Mouse (Mus musculus): ENCODE measurements at regions not wholly inside any gene's neighbourhood (a gene's known extent, or its start where the extent isn't known, plus 50 kb on each side); places are given as distances from the start of the nearest gene placed in this dataset.
"Not testable (repeated sequence)": the region's sequence is repeated elsewhere in the genome, so short reads cannot be mapped to it uniquely, and the experiment has no call there.

- H3K4me2 ChIP-seq, result no peak overlapping the region
- DNase-seq, result no peak
- no peak overlapping the region for H3K4me3 ChIP-seq (replicated peaks)
- H3K27ac ChIP-seq, result no peak overlapping the region
- H3K9ac ChIP-seq, result no peak overlapping the region
- no peak for ATAC-seq (ENCODE audit: low read depth)
- no peaks in the 10 kb centered on the region for H3K27me3 ChIP-seq
- WGBS (ENCODE audit: insufficient replicate concordance), result 72% methylated on average over 8 of the region's 8 CpGs
- no peaks in the 10 kb centered on the region; the same call in 1 of the 2 replicates for H3K4me1 ChIP-seq (replicated peaks)
- no peaks in the 10 kb centered on the region for H3K36me3 ChIP-seq
- no peaks in the 10 kb centered on the region for H3K9me3 ChIP-seq (replicated peaks)
These were observed 171.3 kb upstream of the Frmd6 start for GRCm38 (mm10) chr12:70653971-70654370.

GRCm38 (mm10) chr12:70654546-70654945, 170.8 kb upstream of the Frmd6 start:
- WGBS (ENCODE audit: insufficient replicate concordance), result 47% methylated on average over 3 of the region's 3 CpGs
- Histone ChIP-seq H3K4me2 (no peak overlapping the region), H3K9ac (no peak overlapping the region), H3K4me1 (replicated peaks) (no peaks in the 10 kb centered on the region; the same call in 1 of the 2 replicates), H3K36me3 (no peaks in the 10 kb centered on the region), H3K9me3 (replicated peaks) (no peaks in the 10 kb centered on the region), H3K4me3 (replicated peaks) (no peak overlapping the region), H3K27me3 (no peaks in the 10 kb centered on the region), H3K27ac (no peak overlapping the region)
- ATAC-seq (ENCODE audit: low read depth), result no peak
- no peak for DNase-seq

- 69% methylated on average over 2 of the region's 2 CpGs for WGBS (ENCODE audit: insufficient replicate concordance)
- no peak for ATAC-seq (ENCODE audit: low read depth)
- no peaks in the 10 kb centered on the region for H3K4me1 ChIP-seq (replicated peaks)
- no peaks in the 10 kb centered on the region for H3K9me3 ChIP-seq (replicated peaks)
- no peak overlapping the region for H3K4me2 ChIP-seq
- H3K9ac ChIP-seq, result no peak overlapping the region
- H3K4me3 ChIP-seq (replicated peaks), result no peak overlapping the region
- no peaks in the 10 kb centered on the region for H3K27me3 ChIP-seq
- H3K27ac ChIP-seq, result no peak overlapping the region
- no peaks in the 10 kb centered on the region for H3K36me3 ChIP-seq
- DNase-seq, result no peak
These were observed 169.9 kb upstream of the Frmd6 start for GRCm38 (mm10) chr12:70655411-70655811.

- ATAC-seq (ENCODE audit: low read depth) (no peak), DNase-seq (no peak)
- no peak overlapping the region for H3K4me3 ChIP-seq (replicated peaks)
- no peaks in the 10 kb centered on the region for H3K27me3 ChIP-seq
- H3K9ac ChIP-seq, result no peak overlapping the region
- no peaks in the 10 kb centered on the region for H3K4me1 ChIP-seq (replicated peaks)
- H3K9me3 ChIP-seq (replicated peaks), result no peaks in the 10 kb centered on the region
- H3K36me3 ChIP-seq, result no peaks in the 10 kb centered on the region
- no peak overlapping the region for H3K27ac ChIP-seq
- no peak overlapping the region for H3K4me2 ChIP-seq
- 45% methylated on average over 8 of the region's 8 CpGs for WGBS (ENCODE audit: insufficient replicate concordance)
These were observed 169.3 kb upstream of the Frmd6 start for GRCm38 (mm10) chr12:70655900-70656544.

- Histone ChIP-seq H3K27me3 (no peaks in the 10 kb centered on the region), H3K36me3 (no peaks in the 10 kb centered on the region), H3K9me3 (replicated peaks) (no peaks in the 10 kb centered on the region), H3K27ac (no peak overlapping the region), H3K9ac (no peak overlapping the region), H3K4me2 (no peak overlapping the region), H3K4me1 (replicated peaks) (no peaks in the 10 kb centered on the region), H3K4me3 (replicated peaks) (no peak overlapping the region)
- ATAC-seq (ENCODE audit: low read depth) (no peak), DNase-seq (no peak)
- WGBS (ENCODE audit: insufficient replicate concordance), result 52% methylated on average over 7 of the region's 7 CpGs
These were observed 168.4 kb upstream of the Frmd6 start for GRCm38 (mm10) chr12:70656805-70657492.

- Histone ChIP-seq H3K4me1 (replicated peaks) (no peaks in the 10 kb centered on the region), H3K4me3 (replicated peaks) (no peak overlapping the region), H3K9ac (no peak overlapping the region), H3K27me3 (no peaks in the 10 kb centered on the region), H3K27ac (no peak overlapping the region), H3K9me3 (replicated peaks) (no peaks in the 10 kb centered on the region), H3K4me2 (no peak overlapping the region), H3K36me3 (no peaks in the 10 kb centered on the region)
- DNase-seq (no peak), ATAC-seq (ENCODE audit: low read depth) (no peak)
- 60% methylated on average over 3 of the region's 3 CpGs for WGBS (ENCODE audit: insufficient replicate concordance)
These were observed 167.9 kb upstream of the Frmd6 start for GRCm38 (mm10) chr12:70657493-70657810.

- Histone ChIP-seq H3K9ac (no peak overlapping the region), H3K4me1 (replicated peaks) (no peaks in the 10 kb centered on the region), H3K4me2 (no peak overlapping the region), H3K9me3 (replicated peaks) (no peaks in the 10 kb centered on the region), H3K27me3 (no peaks in the 10 kb centered on the region), H3K27ac (no peak overlapping the region), H3K36me3 (no peaks in the 10 kb centered on the region), H3K4me3 (replicated peaks) (no peak overlapping the region)
- WGBS (ENCODE audit: insufficient replicate concordance), result 66% methylated on average over 5 of the region's 5 CpGs
- no peak for ATAC-seq (ENCODE audit: low read depth)
- no peak for DNase-seq
These were observed 167.2 kb upstream of the Frmd6 start for GRCm38 (mm10) chr12:70658106-70658505.

GRCm38 (mm10) chr12:70660388-70660787, 164.9 kb upstream of the Frmd6 start:
- Histone ChIP-seq H3K9ac (no peak overlapping the region), H3K4me3 (replicated peaks) (no peak overlapping the region), H3K4me2 (no peak overlapping the region), H3K27ac (no peak overlapping the region), H3K9me3 (replicated peaks) (no peaks in the 10 kb centered on the region), H3K4me1 (replicated peaks) (no peaks in the 10 kb centered on the region), H3K36me3 (no peaks in the 10 kb centered on the region), H3K27me3 (no peaks in the 10 kb centered on the region)
- DNase-seq (no peak), ATAC-seq (ENCODE audit: low read depth) (no peak)
- 80% methylated on average over 4 of the region's 4 CpGs for WGBS (ENCODE audit: insufficient replicate concordance)

- H3K9ac ChIP-seq; H3K36me3 ChIP-seq; H3K27me3 ChIP-seq; H3K9me3 ChIP-seq (replicated peaks); H3K4me1 ChIP-seq (replicated peaks); H3K27ac ChIP-seq; H3K4me3 ChIP-seq (replicated peaks); ATAC-seq (ENCODE audit: low read depth); H3K4me2 ChIP-seq; DNase-seq: not testable (repeated sequence)
- WGBS (ENCODE audit: insufficient replicate concordance), result 84% methylated on average over 6 of the region's 8 CpGs
These were observed 157.2 kb upstream of the Frmd6 start for GRCm38 (mm10) chr12:70668158-70668557.

- Histone ChIP-seq H3K27me3 (no peaks in the 10 kb centered on the region), H3K4me1 (replicated peaks) (no peaks in the 10 kb centered on the region)
- no peak for ATAC-seq (ENCODE audit: low read depth)
These were observed 153.2 kb upstream of the Frmd6 start for GRCm38 (mm10) chr12:70672115-70672514.

GRCm38 (mm10) chr12:70673188-70673587, 152.1 kb upstream of the Frmd6 start:
- no peaks in the 10 kb centered on the region for H3K4me1 ChIP-seq (replicated peaks)
- 71% methylated on average over 11 of the region's 11 CpGs for WGBS (ENCODE audit: insufficient replicate concordance)
- no peak for DNase-seq
- no peak overlapping the region for H3K27ac ChIP-seq
- H3K4me3 ChIP-seq (replicated peaks), result no peak overlapping the region
- no peaks in the 10 kb centered on the region for H3K27me3 ChIP-seq
- H3K9ac ChIP-seq, result no peak overlapping the region
- ATAC-seq (ENCODE audit: low read depth), result no peak
- no peak overlapping the region for H3K4me2 ChIP-seq
- no peaks in the 10 kb centered on the region for H3K9me3 ChIP-seq (replicated peaks)
- H3K36me3 ChIP-seq, result no peaks in the 10 kb centered on the region

More at GRCm38 (mm10) chr12:70672115-70672514, 153.2 kb upstream of the Frmd6 start:
- no peak for DNase-seq
- Histone ChIP-seq H3K9ac (no peak overlapping the region), H3K36me3 (no peaks in the 10 kb centered on the region), H3K9me3 (replicated peaks) (no peaks in the 10 kb centered on the region), H3K4me3 (replicated peaks) (no peak overlapping the region), H3K4me2 (no peak overlapping the region), H3K27ac (no peak overlapping the region)
- whole genome bisulfite sequencing (ENCODE audit: insufficient replicate concordance), result 65% methylated on average over 7 of the region's 7 CpGs

- no peaks in the 10 kb centered on the region for H3K27me3 ChIP-seq
- H3K36me3 ChIP-seq, result no peaks in the 10 kb centered on the region
- H3K9ac ChIP-seq, result no peak overlapping the region
- no peaks in the 10 kb centered on the region for H3K9me3 ChIP-seq (replicated peaks)
- WGBS (ENCODE audit: insufficient replicate concordance), result 75% methylated on average over 2 of the region's 2 CpGs
- no peak for ATAC-seq (ENCODE audit: low read depth)
- no peak overlapping the region for H3K4me3 ChIP-seq (replicated peaks)
- DNase-seq, result no peak
- H3K4me1 ChIP-seq (replicated peaks), result no peaks in the 10 kb centered on the region
- no peak overlapping the region for H3K4me2 ChIP-seq
- no peak overlapping the region for H3K27ac ChIP-seq
These were observed 151.2 kb upstream of the Frmd6 start for GRCm38 (mm10) chr12:70674144-70674543.

Measured in liver, embryonic 13.5 days (tissue).